Mouse (Mus musculus) thymus, postnatal 36 days (tissue): ENCODE data around the gene Tspan4.

ENCODE experiments used
- DNase-seq, 2 experiments: peaks; one replicate each; pipeline ENCODE4 v3.0.0; 2022; ENCODE audit warnings: mixed read lengths in 2 of 2

Gene Tspan4

DNA sequence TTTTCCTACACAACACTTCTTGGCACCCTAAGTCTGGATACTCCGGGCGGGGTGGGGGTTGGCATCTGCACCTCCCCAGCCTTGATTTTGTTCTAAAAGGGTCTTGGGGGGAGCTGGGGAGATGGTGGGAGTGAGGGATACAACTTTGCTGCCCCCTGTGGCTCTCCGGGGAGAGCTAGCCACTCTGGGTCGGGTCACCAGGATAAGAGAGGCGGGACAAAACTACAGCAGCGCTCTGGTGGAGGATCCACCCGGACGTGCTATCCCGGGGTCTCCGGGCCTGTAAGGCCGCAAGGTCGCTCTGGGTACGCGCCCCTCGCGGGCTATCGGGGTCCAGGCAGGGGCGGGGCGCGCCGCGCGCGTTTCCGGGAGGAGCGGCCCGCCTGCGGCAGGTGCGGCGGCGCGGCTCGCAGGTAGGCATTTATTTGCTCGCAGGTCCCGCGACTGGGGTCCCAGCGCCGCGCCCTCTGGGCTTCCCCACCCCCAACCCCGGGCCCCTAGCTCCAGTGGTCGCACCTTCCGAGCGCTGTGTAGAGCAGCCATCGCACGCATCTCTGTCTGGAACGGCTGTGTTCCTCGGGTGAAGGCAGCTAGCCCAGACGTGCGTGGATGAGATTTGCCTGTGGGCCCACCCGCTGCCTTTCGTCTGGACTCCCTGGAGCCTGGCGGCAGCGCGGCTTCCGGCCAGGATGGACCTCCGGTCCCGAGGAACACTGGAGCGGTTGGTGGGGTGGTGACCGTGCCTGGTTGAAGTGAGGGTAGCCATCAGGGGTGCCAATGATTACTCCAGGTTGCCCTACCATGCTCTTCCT is 13.3 kb upstream of the Tspan4 start:
- DNase-seq: no peak

DNA sequence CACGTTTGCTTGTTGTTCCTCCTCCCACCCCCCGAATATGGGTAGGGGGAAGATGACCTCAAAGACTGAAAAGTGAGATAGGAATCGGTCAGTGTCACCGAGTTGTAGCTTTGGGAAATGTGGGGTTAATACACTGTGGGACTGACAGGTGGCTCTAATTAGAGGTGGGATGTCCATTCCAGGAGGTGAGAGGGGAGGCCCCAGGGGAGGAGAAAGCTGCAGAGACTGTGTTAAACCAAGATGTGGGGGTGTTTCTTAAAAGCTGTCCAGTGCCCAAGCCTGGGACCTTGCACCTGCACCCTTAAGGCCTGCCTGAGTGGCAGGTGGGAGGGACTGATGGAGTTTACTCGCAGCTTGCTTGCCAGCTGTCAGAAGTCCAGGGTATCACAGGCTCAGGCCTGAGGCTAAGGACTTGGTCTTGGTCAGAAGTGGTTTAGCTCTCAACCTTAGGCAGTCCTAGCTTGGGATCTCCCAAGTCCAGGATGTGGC is 12.7 kb upstream of the Tspan4 start:
- no peak for DNase-seq

DNA sequence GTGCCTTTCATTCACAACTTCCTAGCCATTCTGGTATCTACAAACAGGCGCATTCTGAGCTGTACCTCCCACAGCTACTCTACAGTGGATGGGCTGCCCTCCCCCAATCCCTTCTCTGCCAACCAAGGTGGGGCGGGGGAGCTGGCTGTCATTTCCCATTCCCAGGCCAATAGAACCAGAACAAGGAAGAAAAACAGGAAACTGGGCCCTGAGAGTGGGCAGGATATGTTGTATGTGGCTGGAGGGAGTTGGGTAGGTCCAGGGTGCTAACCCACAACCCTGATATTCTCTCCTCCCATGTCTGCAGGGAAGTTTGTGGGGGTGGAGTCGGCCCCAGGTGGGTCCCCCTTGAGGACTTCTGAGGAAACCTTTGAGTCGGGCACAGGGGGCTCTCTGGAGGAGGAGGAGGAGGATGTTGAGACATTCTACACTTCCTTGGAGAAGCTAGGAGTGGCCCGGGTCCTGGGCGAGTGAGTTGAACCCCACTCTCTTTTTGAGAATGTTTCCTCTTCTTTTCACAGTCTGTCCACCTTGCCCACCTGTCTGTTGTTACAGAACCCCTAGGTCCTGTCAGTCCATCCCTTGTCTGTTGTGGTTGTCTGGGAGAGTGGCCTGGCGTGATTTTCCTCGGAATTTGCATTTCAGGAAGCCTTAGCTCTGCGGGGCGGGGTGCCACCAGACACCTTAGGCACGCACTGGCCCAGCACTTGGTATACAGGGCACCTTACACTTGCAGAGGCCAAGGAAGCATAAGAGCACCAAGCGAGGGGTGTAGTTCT is 11.0 kb upstream of the Tspan4 start:
- DNase-seq: no peak

DNA sequence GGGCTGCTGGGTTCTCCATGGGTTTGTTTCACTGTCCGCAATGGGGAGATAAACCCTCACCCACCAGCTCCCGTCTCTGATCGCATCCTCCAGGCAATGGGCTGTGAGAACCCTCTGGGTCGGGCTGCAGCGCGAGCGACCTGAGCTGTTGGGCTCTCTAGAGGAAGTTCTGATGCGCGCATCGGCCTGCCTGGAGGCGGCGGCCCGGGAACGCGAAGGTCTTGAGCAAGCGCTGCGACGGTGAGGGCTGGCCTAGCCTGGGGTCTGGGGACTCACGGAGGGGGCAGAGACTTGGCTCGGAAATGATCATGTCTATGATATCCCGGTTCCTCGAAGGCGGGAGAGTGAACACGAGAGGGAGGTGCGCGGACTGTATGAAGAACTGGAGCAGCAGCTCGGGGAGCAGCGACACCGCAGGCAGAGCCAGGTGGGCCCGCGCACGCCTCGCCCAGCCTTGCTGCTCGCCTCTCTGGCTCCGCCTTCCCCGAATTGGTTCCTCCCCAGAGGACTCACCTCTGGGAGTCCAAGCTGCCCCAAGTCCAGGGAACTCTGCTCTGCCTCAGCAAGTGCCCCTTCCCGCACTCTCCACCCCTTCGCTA is 10.3 kb upstream of the Tspan4 start:
- DNase-seq: peak in 1 of 2 experiments; percentile 58

DNA sequence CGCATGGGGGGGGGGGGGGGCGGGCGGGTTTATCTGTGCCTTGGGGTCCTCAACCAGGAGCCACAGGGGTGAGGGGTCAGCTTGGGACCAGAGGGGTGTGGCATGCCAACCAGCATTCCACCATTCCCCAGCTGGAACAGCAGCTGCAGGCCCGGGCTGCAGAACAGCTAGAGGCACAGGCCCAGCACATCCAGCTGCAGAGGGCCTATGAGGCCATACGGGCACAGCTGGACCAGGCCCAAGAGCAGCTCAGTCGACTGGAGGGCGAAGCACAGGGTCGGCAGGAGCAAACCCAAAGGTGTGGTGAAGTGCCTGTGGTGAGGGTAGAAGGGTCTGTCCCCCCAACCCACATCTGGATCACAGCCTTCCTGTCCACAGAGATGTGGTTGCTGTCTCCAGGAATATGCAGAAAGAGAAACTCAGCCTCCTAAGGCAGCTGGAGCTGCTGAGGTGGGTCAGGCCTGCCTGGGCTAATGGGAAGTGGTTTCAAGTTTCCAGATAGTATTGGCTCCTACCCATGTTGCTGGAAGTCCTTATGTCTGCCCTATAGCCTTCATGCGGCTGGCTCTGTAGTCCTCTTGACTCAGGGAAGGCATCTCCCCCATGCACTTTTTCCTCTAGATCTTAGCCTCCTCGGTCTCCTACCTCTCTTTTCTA is 9.5 kb upstream of the Tspan4 start:
- no peak for DNase-seq

DNA sequence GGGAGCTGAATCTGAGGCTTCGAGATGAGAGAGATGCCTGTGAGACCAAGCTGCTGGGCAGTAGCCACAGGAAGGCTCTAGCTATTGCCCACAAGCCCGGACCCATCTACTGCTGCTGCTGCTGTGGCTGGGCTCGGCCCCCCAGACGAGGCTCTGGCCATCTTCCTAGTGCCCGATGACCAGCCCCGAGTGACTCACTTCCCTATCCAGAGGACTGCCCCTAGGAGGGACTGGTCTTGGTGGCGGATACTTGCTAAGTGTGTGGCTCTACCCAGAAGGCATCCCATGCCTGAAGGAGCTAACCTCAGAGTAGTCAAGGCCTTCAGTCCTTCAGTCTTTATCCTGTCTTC is 9.0 kb upstream of the Tspan4 start:
- no peak for DNase-seq

DNA sequence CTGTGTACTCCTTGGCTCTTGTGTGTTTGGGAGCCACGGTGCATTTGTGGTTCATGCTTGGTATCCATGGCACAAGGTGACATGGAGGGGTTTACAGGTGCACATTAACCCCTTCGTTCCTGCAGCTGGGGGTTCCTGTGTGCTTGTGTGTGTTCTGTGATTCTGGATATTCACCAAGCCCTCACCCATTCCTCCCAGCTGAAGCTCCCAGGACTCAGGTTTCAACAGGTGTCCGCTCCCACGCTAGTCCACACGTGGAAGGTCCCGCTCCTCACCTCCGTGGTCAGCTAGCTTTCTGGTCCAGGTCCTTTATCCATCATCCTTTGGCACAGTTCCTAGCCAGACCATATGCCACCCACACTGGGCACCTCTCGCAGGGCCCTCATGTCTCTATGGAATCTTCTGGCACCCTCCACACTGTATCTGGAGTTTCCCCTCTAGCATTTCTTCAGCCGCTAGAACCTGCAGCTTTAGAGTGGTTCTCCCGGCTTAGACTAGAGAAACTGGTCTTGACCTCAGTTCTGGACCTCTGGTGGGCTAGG is 8.4 kb upstream of the Tspan4 start:
- DNase-seq: no peak

DNA sequence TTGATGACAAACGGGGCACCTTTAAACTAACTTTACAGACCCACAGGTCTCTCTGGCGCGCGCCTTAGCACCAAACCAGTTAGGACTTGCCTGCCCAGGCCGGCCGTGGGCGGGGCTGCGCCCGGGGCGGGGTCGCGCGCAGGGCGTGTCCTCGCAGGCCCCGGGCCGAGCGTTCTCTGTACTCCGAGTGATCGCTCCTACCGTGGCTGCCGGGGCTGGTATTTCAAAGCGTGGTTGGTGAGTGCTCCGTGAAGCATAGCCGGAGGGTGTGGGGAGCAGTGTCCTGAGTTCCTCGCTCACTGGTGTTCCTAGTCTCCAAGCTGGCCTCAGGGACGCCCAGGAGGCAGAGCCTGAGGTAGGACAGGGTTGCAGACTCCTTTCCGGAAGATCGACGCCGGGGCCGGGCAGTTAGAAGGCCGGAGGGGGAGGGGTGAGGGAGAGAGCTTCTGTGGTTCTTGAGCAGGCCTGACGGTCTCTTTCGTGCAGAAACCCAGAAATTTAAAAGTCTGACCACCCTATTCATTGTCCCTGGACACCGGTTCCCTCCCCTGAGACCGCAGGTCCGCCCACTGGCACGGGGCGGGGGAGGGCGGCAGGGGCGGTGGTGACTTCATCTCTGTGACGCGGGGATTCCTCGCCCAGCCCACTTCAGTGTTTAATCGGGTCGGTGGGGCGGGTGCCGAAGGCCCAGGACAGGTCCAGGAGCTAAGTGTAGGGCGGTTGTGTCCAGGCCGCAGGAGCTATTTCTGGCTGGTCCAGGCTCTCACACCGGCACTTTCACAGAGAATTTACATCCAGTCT is 7.6 kb upstream of the Tspan4 start, which contains the start of gene Cd151:
Gene Cd151, plus strand, starts transcription at position 163 of the 801 bp plus-strand sequence.
- peak; percentile 78 to 79 for DNase-seq

DNA sequence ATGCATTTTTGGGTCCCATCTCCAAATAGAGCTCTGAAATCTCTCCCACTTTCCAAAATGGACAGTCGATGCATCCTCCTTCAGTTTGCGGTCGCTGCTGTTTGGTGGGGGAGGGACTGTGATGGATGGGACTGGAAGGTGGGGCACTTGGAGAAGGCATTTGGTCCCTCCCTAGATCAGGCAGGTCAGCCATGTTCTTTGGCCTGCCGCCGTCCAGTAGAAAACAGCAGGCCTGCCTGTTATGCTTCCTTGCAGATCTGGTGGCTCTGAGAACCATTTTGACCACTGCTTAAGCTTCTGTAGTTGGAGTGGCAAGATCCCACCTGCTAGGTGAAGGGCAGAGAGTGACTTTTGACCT is 6.9 kb upstream of the Tspan4 start:
- no peak for DNase-seq

DNA sequence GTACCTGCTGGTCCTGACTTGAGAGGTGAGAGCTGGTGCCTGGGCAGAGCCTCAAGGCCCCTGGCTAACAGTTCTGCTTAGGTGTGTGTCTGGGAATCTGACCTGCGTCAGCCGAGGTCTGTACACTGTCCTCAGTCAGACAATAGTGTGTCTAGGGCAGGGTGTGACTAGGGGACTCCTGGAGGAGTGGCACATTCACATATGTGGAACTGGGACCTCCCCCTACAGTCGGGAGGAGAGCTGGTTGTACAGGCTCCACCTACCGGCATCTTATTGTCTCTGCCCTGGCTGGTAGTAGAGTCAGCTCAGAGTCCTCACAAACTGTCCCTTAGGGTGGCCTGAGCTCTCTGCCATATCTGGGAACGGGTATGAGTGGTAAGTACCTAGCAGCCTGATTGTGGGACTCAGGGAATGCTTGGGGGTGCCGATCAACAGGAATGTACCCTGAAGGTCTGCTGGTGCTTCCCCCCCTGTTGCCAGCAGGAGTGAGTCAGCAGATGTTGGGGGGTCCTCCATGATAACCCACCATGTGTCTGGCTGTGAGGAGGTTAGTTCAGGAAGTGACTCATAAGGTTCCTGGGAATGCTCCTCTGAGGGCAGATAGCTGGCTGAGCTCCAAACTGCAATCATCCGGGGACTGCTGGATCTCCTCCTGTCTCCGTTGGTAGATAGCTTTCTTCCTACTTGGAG is 6.4 kb upstream of the Tspan4 start:
- DNase-seq: peak; percentile 45 to 65

DNA sequence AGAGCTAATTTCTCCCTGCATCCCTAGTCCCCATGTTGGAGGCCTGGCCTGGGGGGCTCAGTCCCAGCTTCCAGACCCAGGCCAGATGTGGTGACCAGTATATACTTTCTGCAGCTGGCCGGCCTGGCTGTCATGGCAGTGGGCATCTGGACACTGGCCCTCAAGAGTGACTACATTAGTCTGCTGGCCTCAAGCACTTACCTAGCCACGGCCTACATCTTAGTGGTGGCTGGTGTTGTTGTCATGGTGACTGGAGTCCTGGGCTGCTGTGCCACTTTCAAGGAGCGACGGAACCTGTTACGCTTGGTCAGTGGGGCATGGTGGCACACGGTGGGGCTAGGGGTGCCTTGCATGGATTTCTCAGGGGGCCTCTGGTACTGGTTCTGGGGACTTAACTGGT is 5.7 kb upstream of the Tspan4 start:
- no peak for DNase-seq

DNA sequence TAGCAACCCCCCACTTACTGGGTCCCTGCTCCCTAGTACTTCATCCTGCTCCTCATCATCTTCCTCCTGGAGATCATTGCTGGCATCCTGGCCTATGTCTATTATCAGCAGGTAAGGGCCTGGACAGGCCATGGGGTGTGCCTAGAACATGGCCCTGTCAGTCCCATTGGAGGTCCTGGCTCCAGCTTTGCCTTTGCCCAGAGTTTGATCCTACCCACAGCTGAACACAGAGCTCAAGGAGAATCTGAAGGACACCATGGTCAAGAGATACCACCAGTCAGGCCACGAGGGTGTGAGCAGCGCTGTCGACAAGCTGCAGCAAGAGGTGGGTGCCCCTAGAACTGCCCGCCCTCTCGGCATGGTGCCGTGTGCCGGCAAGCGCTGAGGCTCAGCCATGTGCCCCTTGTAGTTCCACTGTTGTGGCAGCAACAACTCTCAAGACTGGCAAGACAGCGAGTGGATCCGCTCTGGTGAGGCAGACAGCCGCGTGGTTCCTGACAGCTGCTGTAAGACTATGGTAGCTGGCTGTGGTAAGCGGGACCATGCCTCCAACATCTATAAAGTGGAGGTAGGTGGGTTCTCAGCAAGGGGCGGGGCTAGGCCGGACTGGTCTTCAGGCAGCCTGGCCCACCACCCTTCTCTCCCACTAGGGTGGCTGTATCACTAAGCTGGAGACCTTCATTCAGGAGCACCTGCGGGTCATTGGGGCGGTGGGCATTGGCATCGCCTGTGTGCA is 5.0 kb upstream of the Tspan4 start:
- no peak for DNase-seq

DNA sequence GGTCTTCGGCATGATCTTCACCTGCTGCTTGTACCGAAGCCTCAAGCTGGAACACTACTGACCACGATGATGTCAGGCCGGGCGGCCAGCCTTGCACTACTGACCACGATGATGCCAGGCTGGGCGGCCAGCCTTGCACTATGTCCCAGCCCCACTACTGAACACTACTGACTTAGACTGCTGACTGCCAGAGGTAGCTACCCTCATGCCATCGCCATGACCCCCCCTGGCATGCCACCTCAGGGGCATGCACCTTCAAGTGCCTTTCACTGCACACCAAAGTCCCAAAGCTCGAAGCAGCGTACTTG is 4.4 kb upstream of the Tspan4 start:
- DNase-seq: no peak

DNA sequence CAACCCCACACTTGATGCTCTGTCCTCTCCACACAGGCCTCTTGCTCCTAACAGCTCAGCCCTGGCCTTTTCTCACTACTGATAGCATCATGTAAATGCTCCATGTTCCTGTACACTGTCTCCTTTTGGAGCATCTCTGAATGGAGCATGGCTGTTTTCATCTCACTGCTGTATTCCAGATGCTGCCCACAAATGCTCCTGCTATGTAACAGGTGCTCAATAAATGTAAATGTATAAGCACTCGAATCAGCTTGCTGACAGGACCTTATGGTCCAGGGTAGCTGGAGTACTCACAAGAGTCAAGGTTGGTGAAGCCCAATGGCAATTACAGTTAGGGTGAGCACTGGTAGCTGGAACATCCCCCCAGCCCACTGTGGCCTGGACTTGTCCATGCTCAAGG is 3.8 kb upstream of the Tspan4 start:
- DNase-seq: no peak

DNA sequence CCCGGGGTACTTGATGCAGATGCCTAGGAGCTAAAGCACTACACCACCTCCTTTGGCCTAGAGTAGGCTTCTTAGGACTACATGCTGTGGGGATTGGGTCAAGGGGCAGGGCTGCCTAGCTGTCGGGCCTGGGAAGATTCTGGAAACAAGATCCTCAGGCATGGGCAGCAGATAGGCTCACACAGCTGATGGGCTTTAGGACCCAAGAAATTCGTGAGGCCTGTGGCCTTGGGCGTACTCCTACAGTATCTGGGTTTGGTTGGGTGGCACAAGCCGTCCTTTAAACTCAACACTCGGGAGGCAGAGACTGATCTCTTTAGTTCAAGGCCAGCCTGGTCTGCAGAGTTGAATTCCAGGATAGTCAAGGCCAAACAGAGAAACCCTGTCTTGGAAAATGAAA is 2.8 kb upstream of the Tspan4 start:
- no peak for DNase-seq

DNA sequence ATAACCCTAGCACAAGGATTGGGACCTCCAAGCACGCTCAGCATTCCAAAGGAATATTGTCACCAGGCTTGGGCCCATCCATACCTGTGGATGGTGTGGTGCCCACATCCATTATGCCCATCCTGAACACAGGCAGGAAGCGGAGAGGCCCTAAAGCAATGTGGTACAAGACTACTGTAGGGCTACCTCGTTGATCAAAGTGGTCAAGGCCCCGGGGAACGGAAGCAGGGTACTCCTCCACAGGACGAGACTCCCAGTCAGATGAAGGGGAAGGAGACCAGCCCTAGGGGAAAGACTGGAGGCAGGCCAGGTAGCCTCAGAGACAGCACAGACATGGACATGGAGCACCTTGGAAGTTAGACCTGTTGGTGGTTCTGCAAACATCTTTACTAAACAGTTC is 2.3 kb upstream of the Tspan4 start:
- no peak for DNase-seq

DNA sequence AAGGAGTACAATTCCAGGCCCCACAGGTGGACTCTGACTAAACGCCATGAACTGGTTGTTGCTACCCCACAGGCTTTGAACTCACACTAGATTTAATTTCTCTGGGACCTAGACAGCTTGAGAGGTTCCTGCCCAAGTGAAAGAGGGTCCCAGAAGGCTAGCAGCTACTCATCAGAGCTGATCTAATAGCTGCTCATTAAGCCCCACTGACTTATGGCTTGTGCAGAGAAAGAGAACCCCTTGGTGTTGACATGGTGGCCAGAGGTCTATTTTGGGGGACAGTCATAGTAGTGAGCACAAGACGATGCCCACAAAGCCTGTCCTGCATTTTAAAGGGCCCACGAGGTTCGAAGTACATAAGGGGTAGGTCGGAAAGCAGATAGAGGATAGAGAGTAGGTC is 880 bp upstream of the Tspan4 start:
- no peak for DNase-seq

DNA sequence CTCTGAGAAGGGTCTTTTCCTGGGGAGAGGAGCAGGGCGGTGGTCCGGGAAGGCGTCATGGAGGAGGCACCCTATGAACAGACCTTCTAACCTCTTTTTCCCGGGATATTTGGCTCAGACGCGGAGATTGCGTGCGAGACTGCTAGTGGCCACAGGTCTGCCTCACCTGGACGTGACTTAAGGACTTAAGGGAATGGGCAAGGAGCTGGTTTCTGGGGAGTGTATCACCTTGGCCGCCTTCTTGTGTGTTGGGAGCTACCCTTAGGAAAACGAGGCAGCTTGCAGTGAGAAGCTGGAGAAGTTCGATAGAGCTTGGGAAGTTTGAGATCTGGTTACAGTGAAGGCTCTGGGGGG is 742 bp downstream of the Tspan4 start:
- DNase-seq: no peak

DNA sequence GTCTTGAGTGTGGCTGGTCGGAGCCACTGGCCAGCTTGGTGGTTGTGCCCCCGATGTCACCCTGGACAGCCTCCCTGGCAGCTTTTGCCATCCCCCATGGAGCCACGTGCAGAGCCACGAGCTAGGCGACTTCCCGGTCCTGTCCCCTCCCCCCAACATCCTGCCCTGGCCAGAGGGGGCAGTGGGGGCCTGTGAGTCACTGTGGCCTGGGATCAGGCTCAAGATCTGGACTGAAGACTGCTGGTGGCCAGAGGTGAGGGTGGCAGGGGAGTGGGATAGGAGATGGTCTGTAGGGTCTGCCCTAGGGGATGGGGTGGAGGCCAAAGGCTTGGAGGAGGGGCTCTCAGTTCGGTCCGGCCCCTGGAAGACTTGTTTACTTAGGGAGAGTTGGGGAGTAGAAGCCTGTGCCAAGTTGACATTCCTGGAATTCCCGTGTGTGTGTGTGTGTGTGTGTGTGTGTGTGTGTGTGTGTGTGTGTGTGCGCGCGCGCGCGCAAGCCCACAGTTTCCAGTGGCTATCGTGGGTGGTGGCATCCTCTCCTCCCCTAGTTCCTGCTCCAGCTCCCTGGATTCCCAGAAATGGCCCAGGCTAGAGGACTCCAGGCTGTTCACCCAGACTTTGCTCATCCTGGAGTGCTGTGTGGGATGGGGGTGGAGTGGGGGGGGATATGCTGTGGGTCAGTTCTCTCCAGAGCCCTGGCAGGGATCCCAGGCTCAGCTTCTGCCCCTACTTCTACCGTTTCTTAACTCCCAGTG is 1.4 kb downstream of the Tspan4 start:
- DNase-seq: peak in 1 of 2 experiments; percentile 33

DNA sequence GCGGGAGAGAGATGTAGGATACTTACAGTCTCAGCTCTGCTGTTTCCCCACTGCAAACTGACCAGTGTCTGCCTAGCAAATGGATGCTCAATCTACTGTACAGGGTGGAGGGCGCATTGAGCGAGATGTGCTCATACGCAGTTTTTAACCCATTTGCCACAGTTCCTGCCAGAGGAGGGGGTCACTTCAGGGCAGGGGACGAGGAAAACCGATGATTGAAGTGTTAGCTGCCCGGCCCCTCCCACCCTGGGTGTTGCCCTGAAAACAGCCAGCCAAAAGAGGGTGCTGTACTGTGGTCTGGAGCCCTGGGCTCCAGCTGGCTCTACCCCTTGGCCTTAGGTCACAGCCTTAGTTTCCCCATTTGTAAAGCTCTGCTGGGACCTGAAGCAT is 1.9 kb downstream of the Tspan4 start:
- no peak for DNase-seq
